Mouse (Mus musculus) spleen, postnatal 4 days (tissue): ENCODE results near the gene Dmpk.
A peak's percentile ranks its signal among the peaks of the same experiment; 100 is the strongest.

Source experiments
- DNase-seq, 2 experiments: peaks; one replicate each; pipeline ENCODE4 v3.0.0; 2022; ENCODE audit warnings: low spot score in 2 of 2

Dmpk gene

GRCm38 (mm10) chr7:19096421-19096976 lies 12.8 kb downstream of the Dmpk start:
- no peak for DNase-seq

GRCm38 (mm10) chr7:19097217-19097616 lies 13.6 kb downstream of the Dmpk start:
- no peak for DNase-seq

GRCm38 (mm10) chr7:19097863-19098262 lies 14.2 kb downstream of the Dmpk start:
- no peak for DNase-seq

GRCm38 (mm10) chr7:19098811-19099210 lies 15.2 kb downstream of the Dmpk start:
- DNase-seq, result no peak

- no peak for DNase-seq
These were observed 16.6 kb downstream of the Dmpk start for GRCm38 (mm10) chr7:19100290-19100689.

- no peak for DNase-seq
These were observed 20.1 kb downstream of the Dmpk start for GRCm38 (mm10) chr7:19103741-19104140.

- no peak for DNase-seq
These were observed 20.8 kb downstream of the Dmpk start for GRCm38 (mm10) chr7:19104486-19104885.

- DNase-seq, result no peak
These were observed 23.8 kb downstream of the Dmpk start for GRCm38 (mm10) chr7:19107436-19107835.

- DNase-seq, result no peak
These were observed 25.9 kb downstream of the Dmpk start for GRCm38 (mm10) chr7:19109565-19109964.

- peak; percentile 52 to 75 for DNase-seq
These were observed 34.6 kb downstream of the Dmpk start, which contains the start of gene Gm4969 for GRCm38 (mm10) chr7:19118028-19118771. TSS of gene Gm4969 (minus strand) at chr7:19118368.

- no peak for DNase-seq
These were observed 35.4 kb downstream of the Dmpk start for GRCm38 (mm10) chr7:19119083-19119482.

GRCm38 (mm10) chr7:19119631-19120429 lies 36.2 kb downstream of the Dmpk start, which contains the start of gene Fbxo46:
TSS of gene Fbxo46 (plus strand) at chr7:19119859.
- peak; percentile 89 to 91 for DNase-seq

- DNase-seq, result no peak
These were observed 38.0 kb downstream of the Dmpk start for GRCm38 (mm10) chr7:19121686-19122085.

GRCm38 (mm10) chr7:19124713-19125112 lies 41.1 kb downstream of the Dmpk start:
- DNase-seq, result no peak

- no peak for DNase-seq
These were observed 44.1 kb downstream of the Dmpk start for GRCm38 (mm10) chr7:19127744-19128143.

- no peak for DNase-seq
These were observed 45.7 kb downstream of the Dmpk start for GRCm38 (mm10) chr7:19129396-19129795.

- DNase-seq, result no peak
These were observed 47.0 kb downstream of the Dmpk start for GRCm38 (mm10) chr7:19130657-19131056.

- peak; percentile 90 to 95 for DNase-seq
These were observed 47.7 kb downstream of the Dmpk start for GRCm38 (mm10) chr7:19131324-19131848.

- no peak for DNase-seq
These were observed 52.5 kb downstream of the Dmpk start for GRCm38 (mm10) chr7:19136168-19136567.

GRCm38 (mm10) chr7:19136673-19137334 lies 53.2 kb downstream of the Dmpk start:
- DNase-seq, result no peak

- peak; percentile 57 to 78 for DNase-seq
These were observed 53.7 kb downstream of the Dmpk start for GRCm38 (mm10) chr7:19137380-19137779.
